Mouse (Mus musculus) brain, embryonic 14.5 days (tissue): Measurements from ENCODE around the gene Irf9.

ENCODE experiments used
- CTCF ChIP-seq: fragments of 200-500 bp; IDR thresholded peaks from 2 replicates; pipeline ENCODE4 v1.5.1; 2012; ENCODE audit warnings: inconsistent platforms, mild to moderate bottlenecking, moderate library complexity, borderline replicate concordance; ENCODE audit not compliant: insufficient read depth, insufficient read length; ENCODE audit errors: extremely low read depth
- POLR2A ChIP-seq: fragments of 200-500 bp; IDR thresholded peaks from 2 replicates; pipeline ENCODE4 v1.6.1; 2012; ENCODE audit warnings: mild to moderate bottlenecking, inconsistent platforms, borderline replicate concordance; ENCODE audit not compliant: poor library complexity, insufficient read depth, insufficient read length, severe bottlenecking; ENCODE audit errors: extremely low read depth

DNA sequence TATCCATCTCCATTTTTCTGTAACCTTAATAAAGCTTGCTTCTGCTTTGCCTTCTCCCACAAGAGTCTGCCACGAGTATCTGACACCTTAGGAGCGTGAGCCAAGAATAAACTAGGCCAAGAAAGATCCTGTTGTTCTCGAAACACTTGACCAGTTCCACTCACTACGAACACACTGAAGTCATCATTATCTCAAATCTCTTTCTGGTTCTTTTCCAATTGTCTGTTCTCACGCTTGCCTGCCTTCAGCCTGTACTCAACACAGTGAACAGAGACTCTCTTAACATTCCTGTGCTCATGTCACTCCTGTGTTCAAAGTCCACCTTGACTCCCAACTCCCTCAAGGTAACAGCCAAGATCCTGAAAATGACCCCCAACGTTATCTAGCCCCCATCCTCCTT is 10.0 kb downstream of the Irf9 start:
- TF ChIP-seq POLR2A (no peak), CTCF (no peak)
